Mouse (Mus musculus): ENCODE data around the gene Ssbp3.

- TF ChIP-seq CTCF (IDR thresholded peaks at IDR 0.05; ENCODE audit: extremely low read depth, insufficient read depth, low read length) (no peak), POLR2A (IDR thresholded peaks at IDR 0.05; ENCODE audit: extremely low read depth, insufficient read depth, low read length) (no peak)
These were observed 78.4 kb downstream of the Ssbp3 start for GRCm38 (mm10) chr4:106988886-106989225.

Data from cortical plate, adult 2 months (tissue).